Mouse (Mus musculus) liver, embryonic 13.5 days (tissue): Measurements from ENCODE around the gene Gm19345. TPM values are rescaled to one million over a fixed set of nuclear protein-coding genes. Genes with fewer than 3 reads are reported as not detected.

ENCODE experiments used
- ATAC-seq: fragments of 200-750 bp; cut with Nextera tagmentation; 2 replicates; pipeline ENCODE4 v1.8.0; 2017; ENCODE audit warnings: low read depth, mild to moderate bottlenecking, moderate number of reproducible peaks, moderate library complexity
- DNase-seq: peaks from one replicate; pipeline ENCODE4 v3.0.0; 2022
- H3K27ac ChIP-seq: fragments of 300-500 bp; sonication (generic); 2 replicates; pipeline ENCODE4 v1.5.1; 2015; ENCODE audit warnings: moderate library complexity, mild to moderate bottlenecking, inconsistent platforms
- H3K27me3 ChIP-seq: fragments of 300-500 bp; sonication (generic); 2 replicates; pipeline ENCODE4 v1.6.1; 2015; ENCODE audit warnings: mild to moderate bottlenecking, inconsistent platforms
- H3K36me3 ChIP-seq: fragments of 300-500 bp; sonication (generic); 2 replicates; pipeline ENCODE4 v1.6.1; 2015; ENCODE audit warnings: mild to moderate bottlenecking, inconsistent platforms
- H3K4me1 ChIP-seq: fragments of 300-500 bp; sonication (generic); replicated peaks from 2 replicates; pipeline ENCODE4 v1.6.1; 2015; ENCODE audit warnings: inconsistent platforms
- H3K4me2 ChIP-seq: fragments of 300-500 bp; sonication (generic); 2 replicates; pipeline ENCODE4 v1.6.1; 2015; ENCODE audit warnings: inconsistent platforms, mild to moderate bottlenecking, moderate library complexity
- H3K4me3 ChIP-seq: fragments of 300-500 bp; sonication (generic); replicated peaks from 2 replicates; pipeline ENCODE4 v1.5.1; 2015; ENCODE audit warnings: mild to moderate bottlenecking, inconsistent platforms
- H3K9ac ChIP-seq: fragments of 300-500 bp; sonication (generic); 2 replicates; pipeline ENCODE4 v1.6.1; 2015; ENCODE audit warnings: mild to moderate bottlenecking, inconsistent platforms
- H3K9me3 ChIP-seq: fragments of 300-500 bp; sonication (generic); replicated peaks from 2 replicates; pipeline ENCODE4 v1.6.1; 2016; ENCODE audit warnings: inconsistent platforms
- WGBS: fragments of 180-500 bp; shearing (Covaris S2); methylation state at CpG from one replicate; pipeline ENCODE4 v1.1.7; 2015; ENCODE audit not compliant: insufficient replicate concordance; 5-methylcytosine and 5-hydroxymethylcytosine counted together
- polyA plus RNA-seq: library from polyadenylated mRNA; unstranded; fragments of >200 nt; fragmentation: Nextera tagmentation; extraction: Ambion mirVana; gene quantifications from 2 replicates; pipeline ENCODE4 v1.2.1, GENCODE M21; 2015

The Gm19345 gene
- polyA plus RNA-seq, 1 experiment from 2014 or later: not detected

GRCm38 (mm10) chr7:19829694-19830093, 22.1 kb upstream of the Gm19345 start:
- peaks cover 22% of the 10 kb centered on the region for H3K4me1 ChIP-seq
- H3K36me3 ChIP-seq: no peaks in the 10 kb centered on the region
- H3K9me3 ChIP-seq: no peaks in the 10 kb centered on the region
- DNase-seq (no peak), ATAC-seq (no peak)
- H3K4me2 ChIP-seq: no peak overlapping the region
- no peaks in the 10 kb centered on the region for H3K27me3 ChIP-seq
- 60% methylated on average over 3 of the region's 3 CpGs for WGBS
- no peak overlapping the region for H3K9ac ChIP-seq
- H3K4me3 ChIP-seq: no peak overlapping the region
- H3K27ac ChIP-seq: no peak overlapping the region

- H3K27ac ChIP-seq: no peak overlapping the region
- H3K4me1 ChIP-seq: peaks cover 16% of the 10 kb centered on the region
- no peaks in the 10 kb centered on the region for H3K27me3 ChIP-seq
- WGBS: 16% methylated on average over 13 of the region's 13 CpGs
- no peaks in the 10 kb centered on the region for H3K9me3 ChIP-seq
- ATAC-seq (peak; percentile 58), DNase-seq (no peak)
- 0 out of 2 replicates have a peak overlapping the region, but pooled peaks have one; percentile 17 for H3K9ac ChIP-seq
- H3K4me2 ChIP-seq: peak overlapping the region; percentile 23; the same call in 1 of the 2 replicates
- no peaks in the 10 kb centered on the region for H3K36me3 ChIP-seq
- no peak overlapping the region for H3K4me3 ChIP-seq
Measured at GRCm38 (mm10) chr7:19830682-19831156, 21.1 kb upstream of the Gm19345 start.

GRCm38 (mm10) chr7:19831837-19832236, 20.0 kb upstream of the Gm19345 start:
- ATAC-seq (peak; percentile 15; the same call in 1 of the 2 replicates), DNase-seq (no peak)
- no peak overlapping the region for H3K9ac ChIP-seq
- no peak overlapping the region for H3K4me3 ChIP-seq
- WGBS: 49% methylated on average over 9 of the region's 9 CpGs
- no peak overlapping the region for H3K4me2 ChIP-seq
- no peak overlapping the region for H3K27ac ChIP-seq
- no peaks in the 10 kb centered on the region for H3K36me3 ChIP-seq
- peaks cover 16% of the 10 kb centered on the region for H3K4me1 ChIP-seq
- H3K9me3 ChIP-seq: no peaks in the 10 kb centered on the region
- H3K27me3 ChIP-seq: no peaks in the 10 kb centered on the region

GRCm38 (mm10) chr7:19834055-19834454, 17.7 kb upstream of the Gm19345 start:
- Histone ChIP-seq H3K4me1 (peaks cover 16% of the 10 kb centered on the region), H3K27ac (no peak overlapping the region), H3K9ac (no peak overlapping the region), H3K4me3 (no peak overlapping the region), H3K4me2 (no peak overlapping the region), H3K27me3 (no peaks in the 10 kb centered on the region), H3K9me3 (no peaks in the 10 kb centered on the region), H3K36me3 (no peaks in the 10 kb centered on the region)
- DNase-seq: no peak
- 50% methylated on average over 3 of the region's 3 CpGs for WGBS
- ATAC-seq: no peak

GRCm38 (mm10) chr7:19836843-19837242, 15.0 kb upstream of the Gm19345 start:
- 25% methylated on average over 3 of the region's 3 CpGs for WGBS
- Histone ChIP-seq H3K9me3 (no peaks in the 10 kb centered on the region), H3K27me3 (no peaks in the 10 kb centered on the region), H3K4me2 (no peak overlapping the region), H3K27ac (no peak overlapping the region), H3K4me1 (peaks cover 8% of the 10 kb centered on the region), H3K36me3 (no peaks in the 10 kb centered on the region), H3K9ac (no peak overlapping the region), H3K4me3 (no peak overlapping the region)
- DNase-seq (no peak), ATAC-seq (no peak)

GRCm38 (mm10) chr7:19840371-19840770, 11.4 kb upstream of the Gm19345 start:
- 56% methylated on average over 4 of the region's 4 CpGs for WGBS
- H3K9ac ChIP-seq: no peak overlapping the region

GRCm38 (mm10) chr7:19840936-19841335, 10.9 kb upstream of the Gm19345 start:
- no peak overlapping the region for H3K9ac ChIP-seq

More at GRCm38 (mm10) chr7:19840371-19840770, 11.4 kb upstream of the Gm19345 start:
- no peak overlapping the region for H3K4me2 ChIP-seq
- H3K4me3 ChIP-seq: no peak overlapping the region
- no peaks in the 10 kb centered on the region; the same call in 1 of the 2 replicates for H3K27me3 ChIP-seq
- DNase-seq (no peak), ATAC-seq (no peak)
- no peaks in the 10 kb centered on the region for H3K9me3 ChIP-seq
- no peaks in the 10 kb centered on the region for H3K36me3 ChIP-seq
- H3K27ac ChIP-seq: no peak overlapping the region
- peaks cover 16% of the 10 kb centered on the region for H3K4me1 ChIP-seq

GRCm38 (mm10) chr7:19841686-19842413, 10.0 kb upstream of the Gm19345 start:
- no peaks in the 10 kb centered on the region; the same call in 1 of the 2 replicates for H3K27me3 ChIP-seq
- no peaks in the 10 kb centered on the region for H3K9me3 ChIP-seq
- H3K27ac ChIP-seq: peak overlapping the region; percentile 69
- ATAC-seq (peak; percentile 79), DNase-seq (no peak)
- WGBS: 66% methylated on average over 21 of the region's 21 CpGs
- peaks cover 16% of the 10 kb centered on the region for H3K4me1 ChIP-seq
- no peak overlapping the region for H3K9ac ChIP-seq
- no peaks in the 10 kb centered on the region for H3K36me3 ChIP-seq
- H3K4me3 ChIP-seq: no peak overlapping the region
- no peak overlapping the region for H3K4me2 ChIP-seq

More at GRCm38 (mm10) chr7:19840936-19841335, 10.9 kb upstream of the Gm19345 start:
- H3K9me3 ChIP-seq: no peaks in the 10 kb centered on the region
- ATAC-seq (no peak), DNase-seq (no peak)
- H3K27ac ChIP-seq: 0 out of 2 replicates have a peak overlapping the region, but pooled peaks have one; percentile 69
- H3K27me3 ChIP-seq: no peaks in the 10 kb centered on the region; the same call in 1 of the 2 replicates
- H3K36me3 ChIP-seq: no peaks in the 10 kb centered on the region
- H3K4me2 ChIP-seq: no peak overlapping the region
- peaks cover 16% of the 10 kb centered on the region for H3K4me1 ChIP-seq
- 58% methylated on average over 3 of the region's 3 CpGs for WGBS
- no peak overlapping the region for H3K4me3 ChIP-seq

- peaks cover 1% of the 10 kb centered on the region; the same call in 1 of the 2 replicates for H3K27me3 ChIP-seq
- 33% methylated on average over 19 of the region's 19 CpGs for WGBS
- H3K9ac ChIP-seq: no peak overlapping the region
- H3K9me3 ChIP-seq: no peaks in the 10 kb centered on the region
- no peak overlapping the region for H3K4me2 ChIP-seq
- 0 out of 2 replicates have a peak, but pooled peaks have one; percentile 10 for ATAC-seq
- H3K4me3 ChIP-seq: no peak overlapping the region
- no peaks in the 10 kb centered on the region for H3K36me3 ChIP-seq
- DNase-seq: no peak
- peaks cover 23% of the 10 kb centered on the region for H3K4me1 ChIP-seq
- H3K27ac ChIP-seq: no peak overlapping the region
Measured at GRCm38 (mm10) chr7:19842885-19843504, 8.8 kb upstream of the Gm19345 start.

GRCm38 (mm10) chr7:19843561-19843960, 8.2 kb upstream of the Gm19345 start:
- Histone ChIP-seq H3K27me3 (peaks cover 2% of the 10 kb centered on the region; the same call in 1 of the 2 replicates), H3K4me1 (peaks cover 23% of the 10 kb centered on the region), H3K9me3 (no peaks in the 10 kb centered on the region), H3K4me2 (no peak overlapping the region), H3K9ac (no peak overlapping the region), H3K4me3 (no peak overlapping the region), H3K36me3 (no peaks in the 10 kb centered on the region), H3K27ac (no peak overlapping the region)
- ATAC-seq: peak; percentile 61
- 5% methylated on average over 11 of the region's 11 CpGs for WGBS
- DNase-seq: no peak

GRCm38 (mm10) chr7:19844521-19845171, 7.2 kb upstream of the Gm19345 start:
- peaks cover 2% of the 10 kb centered on the region; the same call in 1 of the 2 replicates for H3K27me3 ChIP-seq
- DNase-seq (no peak), ATAC-seq (no peak)
- no peak overlapping the region for H3K4me3 ChIP-seq
- H3K4me2 ChIP-seq: no peak overlapping the region
- H3K9ac ChIP-seq: no peak overlapping the region
- H3K4me1 ChIP-seq: peaks cover 23% of the 10 kb centered on the region
- WGBS: 25% methylated on average over 15 of the region's 15 CpGs
- H3K9me3 ChIP-seq: no peaks in the 10 kb centered on the region
- H3K36me3 ChIP-seq: no peaks in the 10 kb centered on the region
- no peak overlapping the region for H3K27ac ChIP-seq
